8 mouse cellular contexts compared by ENCODE assay signal in the genomic region with DNA sequence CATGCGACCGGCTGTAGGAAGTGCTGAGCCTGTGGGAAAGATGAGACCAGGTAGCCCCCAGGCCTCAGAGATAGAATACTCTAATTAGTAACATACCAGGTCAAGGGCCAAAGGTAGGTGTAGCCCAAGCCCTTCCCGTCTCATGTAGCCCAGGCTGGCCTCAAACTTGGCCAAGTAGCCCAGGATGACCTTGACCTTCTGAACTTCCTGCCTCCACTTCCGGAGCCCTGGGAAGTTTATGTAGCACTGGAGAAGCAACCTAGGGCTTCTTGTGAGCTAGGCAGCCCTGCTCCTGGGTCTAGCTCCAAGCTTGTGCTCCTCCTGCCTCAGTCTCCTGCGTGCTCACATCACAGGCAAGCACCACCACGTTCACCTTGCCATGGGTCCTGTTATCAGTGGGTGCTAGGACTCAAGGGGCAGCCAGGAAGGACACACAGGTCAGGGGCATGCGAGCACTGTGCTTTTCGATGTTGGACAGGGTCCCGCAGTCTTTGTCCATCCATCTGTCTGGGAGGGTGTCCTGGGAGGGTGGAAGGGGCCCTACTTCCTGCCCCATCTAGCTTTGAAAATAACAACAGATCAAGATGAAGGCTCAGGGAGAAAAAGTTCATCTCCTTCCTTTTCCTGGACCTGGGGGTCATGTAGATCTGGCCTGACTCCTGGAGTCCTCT. TPM values are rescaled to one million over a fixed set of nuclear protein-coding genes. Genes with fewer than 3 reads are reported as not detected.
DNase-seq lines count a peak whose midpoint lies in the region; ATAC-seq and TF ChIP-seq lines count a peak whose summit lies in the region.
"Had no signal": no experiment of that assay in that cellular context is flagged by ENCODE, and none has a peak within 500 bp of the region (broad histone marks: within the 10 kb centered on the region; RNA-seq: fewer than 3 reads in every experiment).

No protein-coding gene starts in this region.

- DNase-seq in midbrain, embryonic 10.5 days (ENCODE audit: low spot score), result no peak
- no peak for DNase-seq in midbrain, postnatal 0 days (ENCODE audit: low spot score)
- DNase-seq in cerebellum, adult 8-10 months, result no peak
- DNase-seq in cerebellum, adult 18-20 months, result no peak

- peaks cover 20% of the 10 kb centered on the region for H3K4me1 ChIP-seq in midbrain, embryonic 10.5 days
- 0 out of 2 replicates have a peak, but pooled peaks cover 4% of the 10 kb centered on the region for H3K4me1 ChIP-seq in midbrain, postnatal 0 days (ENCODE audit: insufficient read depth, low read length)
- H3K4me1 ChIP-seq in forebrain, embryonic 12.5 days, result peaks cover 18% of the 10 kb centered on the region
- H3K4me1 ChIP-seq in limb, embryonic 12.5 days (replicated peaks), result peaks cover 14% of the 10 kb centered on the region
- H3K4me1 ChIP-seq in stomach, embryonic 16.5 days (ENCODE audit: control insufficient read depth, insufficient read depth, low read length), result peaks cover 14% of the 10 kb centered on the region

- H3K4me2 ChIP-seq in midbrain, postnatal 0 days (ENCODE audit: low read depth, low read length, poor library complexity, severe bottlenecking), result no peak overlapping the region; the same call in 1 of the 2 replicates
- H3K4me2 ChIP-seq in forebrain, embryonic 12.5 days, result peak overlapping the region; percentile 66
- H3K4me2 ChIP-seq in limb, embryonic 12.5 days, result peak overlapping the region; percentile 74
- peak overlapping the region; percentile 64 for H3K4me2 ChIP-seq in stomach, embryonic 16.5 days (ENCODE audit: low read depth, low read length)

- no peaks in the 10 kb centered on the region; the same call in 1 of the 2 replicates for H3K9me3 ChIP-seq in midbrain, embryonic 10.5 days (replicated peaks)
- no peaks in the 10 kb centered on the region for H3K9me3 ChIP-seq in midbrain, postnatal 0 days (ENCODE audit: low read length)
- no peaks in the 10 kb centered on the region for H3K9me3 ChIP-seq in forebrain, embryonic 12.5 days
- peaks cover 35% of the 10 kb centered on the region for H3K9me3 ChIP-seq in limb, embryonic 12.5 days
- 0 out of 2 replicates have a peak, but pooled peaks cover 2% of the 10 kb centered on the region for H3K9me3 ChIP-seq in stomach, embryonic 16.5 days (replicated peaks; ENCODE audit: control insufficient read depth, low read length)

- TF ChIP-seq CTCF in midbrain, postnatal 0 days (IDR thresholded peaks at IDR 0.05), result no peak

- no peak for ATAC-seq in midbrain, postnatal 0 days (ENCODE audit: low FRiP score)
- no peak for ATAC-seq in forebrain, embryonic 12.5 days (ENCODE audit: low FRiP score)
- no peak for ATAC-seq in limb, embryonic 12.5 days (ENCODE audit: insufficient number of reproducible peaks, insufficient read depth, low FRiP score, low TSS enrichment, low read depth)
- ATAC-seq in stomach, embryonic 16.5 days (ENCODE audit: insufficient read depth, low FRiP score), result no peak

- peaks cover 28% of the 10 kb centered on the region for H3K36me3 ChIP-seq in midbrain, embryonic 10.5 days
- no peaks in the 10 kb centered on the region for H3K36me3 ChIP-seq in midbrain, postnatal 0 days (ENCODE audit: insufficient read depth, low read length)
- H3K36me3 ChIP-seq in forebrain, embryonic 12.5 days (replicated peaks), result peaks cover 18% of the 10 kb centered on the region
- H3K36me3 ChIP-seq in limb, embryonic 12.5 days, result peaks cover 36% of the 10 kb centered on the region
- peaks cover 23% of the 10 kb centered on the region for H3K36me3 ChIP-seq in stomach, embryonic 16.5 days (ENCODE audit: control insufficient read depth, insufficient read depth, low read length)

- no peaks in the 10 kb centered on the region for H3K27me3 ChIP-seq in midbrain, embryonic 10.5 days (ENCODE audit: low read depth, poor library complexity, severe bottlenecking)
- no peaks in the 10 kb centered on the region for H3K27me3 ChIP-seq in midbrain, postnatal 0 days (ENCODE audit: insufficient read depth, low read length)
- H3K27me3 ChIP-seq in forebrain, embryonic 12.5 days, result no peaks in the 10 kb centered on the region
- no peaks in the 10 kb centered on the region for H3K27me3 ChIP-seq in limb, embryonic 12.5 days
- H3K27me3 ChIP-seq in stomach, embryonic 16.5 days (ENCODE audit: control insufficient read depth, insufficient read depth, low read length), result no peaks in the 10 kb centered on the region

- WGBS in midbrain, embryonic 10.5 days, result 89% methylated on average over 9 of the region's 9 CpGs
- WGBS in midbrain, postnatal 0 days, result 88% methylated on average over 9 of the region's 9 CpGs
- WGBS in forebrain, embryonic 12.5 days, result 92% methylated on average over 9 of the region's 9 CpGs
- WGBS in limb, embryonic 12.5 days, result 81% methylated on average over 9 of the region's 9 CpGs
- 65% methylated on average over 9 of the region's 9 CpGs for WGBS in stomach, embryonic 16.5 days

- peak overlapping the region; percentile 73 for H3K4me3 ChIP-seq in midbrain, embryonic 10.5 days
- H3K4me3 ChIP-seq in midbrain, postnatal 0 days (ENCODE audit: low read depth, low read length), result no peak overlapping the region
- H3K4me3 ChIP-seq in forebrain, embryonic 12.5 days (replicated peaks), result peak overlapping the region; percentile 52
- H3K4me3 ChIP-seq in limb, embryonic 12.5 days (replicated peaks), result peak overlapping the region; percentile 65
- H3K4me3 ChIP-seq in stomach, embryonic 16.5 days (replicated peaks; ENCODE audit: low read length), result peak overlapping the region; percentile 71

- H3K27ac ChIP-seq in midbrain, embryonic 10.5 days (replicated peaks), result peak overlapping the region; percentile 93
- no peak overlapping the region for H3K27ac ChIP-seq in midbrain, postnatal 0 days (ENCODE audit: low read depth, low read length)
- H3K27ac ChIP-seq in forebrain, embryonic 12.5 days, result no peak overlapping the region
- peak overlapping the region; percentile 81; the same call in 1 of the 2 replicates for H3K27ac ChIP-seq in limb, embryonic 12.5 days
- H3K27ac ChIP-seq in stomach, embryonic 16.5 days (ENCODE audit: low read length), result peak overlapping the region; percentile 63

- no peak overlapping the region for H3K9ac ChIP-seq in midbrain, postnatal 0 days (replicated peaks; ENCODE audit: low read length, poor library complexity, severe bottlenecking)
- peak overlapping the region; percentile 70 for H3K9ac ChIP-seq in forebrain, embryonic 12.5 days
- peak overlapping the region; percentile 86; the same call in 1 of the 2 replicates for H3K9ac ChIP-seq in limb, embryonic 12.5 days (replicated peaks)
- peak overlapping the region; percentile 84 for H3K9ac ChIP-seq in stomach, embryonic 16.5 days (ENCODE audit: low read length)

RNA-seq across cellular contexts. Expression of a gene that starts 1.0 kb away (rescaled TPM):
- 3.9 and 5.4 TPM in 2 replicates for polyA plus RNA-seq in midbrain, embryonic 10.5 days (2016; fragmentation: Nextera tagmentation; extraction: Ambion mirVana)
- total RNA-seq in midbrain, postnatal 0 days (2014; rRNA removed), result 3.7 and 5.4 TPM in 2 replicates
- polyA plus RNA-seq in midbrain, postnatal 0 days (2015; fragmentation: Nextera tagmentation; extraction: Ambion mirVana), result 1.2 and 1.4 TPM in 2 replicates
- 5.6 and 6.8 TPM in 2 replicates for polyA plus RNA-seq in forebrain, embryonic 12.5 days (2016; fragmentation: Nextera tagmentation; extraction: Ambion mirVana)
- 6.9 and 8.6 TPM in 2 replicates for polyA plus RNA-seq in limb, embryonic 12.5 days (2016; fragmentation: Nextera tagmentation; extraction: Ambion mirVana)
- 8.1 and 9.3 TPM in 2 replicates for polyA plus RNA-seq in stomach, embryonic 16.5 days (2015; fragmentation: Nextera tagmentation; extraction: Ambion mirVana)

RNA-seq across cellular contexts. Expression of a gene that starts 34.1 kb away (rescaled TPM):
- polyA plus RNA-seq in midbrain, embryonic 10.5 days (2016; fragmentation: Nextera tagmentation; extraction: Ambion mirVana), result not detected in 2 replicates
- not detected in 2 replicates for total RNA-seq in midbrain, postnatal 0 days (2014; rRNA removed)
- not detected in 2 replicates for polyA plus RNA-seq in midbrain, postnatal 0 days (2015; fragmentation: Nextera tagmentation; extraction: Ambion mirVana)
- polyA plus RNA-seq in forebrain, embryonic 12.5 days (2016; fragmentation: Nextera tagmentation; extraction: Ambion mirVana), result not detected in 2 replicates
- not detected in 2 replicates for polyA plus RNA-seq in limb, embryonic 12.5 days (2016; fragmentation: Nextera tagmentation; extraction: Ambion mirVana)
- polyA plus RNA-seq in stomach, embryonic 16.5 days (2015; fragmentation: Nextera tagmentation; extraction: Ambion mirVana), result 0.15 TPM in 1 of 2 replicates, not detected in the other
- total RNA-seq: left cerebral cortex, postnatal 36 days had no signal

RNA-seq across cellular contexts. Expression of a gene that starts 43.0 kb away (rescaled TPM):
- polyA plus RNA-seq in midbrain, embryonic 10.5 days (2016; fragmentation: Nextera tagmentation; extraction: Ambion mirVana), result 0.07 and 0.11 TPM in 2 replicates
- 3.3 and 3.7 TPM in 2 replicates for total RNA-seq in midbrain, postnatal 0 days (2014; rRNA removed)
- 0.06 and 0.30 TPM in 2 replicates for polyA plus RNA-seq in midbrain, postnatal 0 days (2015; fragmentation: Nextera tagmentation; extraction: Ambion mirVana)
- polyA plus RNA-seq in forebrain, embryonic 12.5 days (2016; fragmentation: Nextera tagmentation; extraction: Ambion mirVana), result 0.11 and 0.35 TPM in 2 replicates
- polyA plus RNA-seq in limb, embryonic 12.5 days (2016; fragmentation: Nextera tagmentation; extraction: Ambion mirVana), result 0.38 and 0.44 TPM in 2 replicates
- 0.24 and 0.45 TPM in 2 replicates for polyA plus RNA-seq in stomach, embryonic 16.5 days (2015; fragmentation: Nextera tagmentation; extraction: Ambion mirVana)

Comparison
In these comparisons a context has a peak if more than half of its experiments do, and no peak if none do; other contexts are left out.
1. H3K27ac ChIP-seq: peak in midbrain, embryonic 10.5 days (single experiment), limb, embryonic 12.5 days (single experiment) and stomach, embryonic 16.5 days (single experiment); none in midbrain, postnatal 0 days (single experiment) and forebrain, embryonic 12.5 days (single experiment).